Mouse (Mus musculus) gastrocnemius, adult 18-20 months (tissue): ENCODE measurements around the gene Nap1l5. TPM values are rescaled to one million over a fixed set of nuclear protein-coding genes. Genes with fewer than 3 reads are reported as not detected.
"Not testable (repeated sequence)": the region's sequence is repeated elsewhere in the genome, so short reads cannot be mapped to it uniquely, and the experiment has no call there.

ENCODE experiments used
- DNase-seq: peaks from one replicate; pipeline ENCODE4 v3.0.0; 2021; ENCODE audit warnings: low spot score
- total RNA-seq, 2 experiments: library from RNA; stranded (reverse); gene quantifications; 2 replicates each; pipeline ENCODE4 v1.2.3; 2021

Nap1l5 gene
- total RNA-seq, 2 experiments from 2014 or later: 0.17 to 0.50 TPM

GRCm38 (mm10) chr6:58907336-58907735, 460 bp upstream of the Nap1l5 start:
- DNase-seq: no peak

DNA sequence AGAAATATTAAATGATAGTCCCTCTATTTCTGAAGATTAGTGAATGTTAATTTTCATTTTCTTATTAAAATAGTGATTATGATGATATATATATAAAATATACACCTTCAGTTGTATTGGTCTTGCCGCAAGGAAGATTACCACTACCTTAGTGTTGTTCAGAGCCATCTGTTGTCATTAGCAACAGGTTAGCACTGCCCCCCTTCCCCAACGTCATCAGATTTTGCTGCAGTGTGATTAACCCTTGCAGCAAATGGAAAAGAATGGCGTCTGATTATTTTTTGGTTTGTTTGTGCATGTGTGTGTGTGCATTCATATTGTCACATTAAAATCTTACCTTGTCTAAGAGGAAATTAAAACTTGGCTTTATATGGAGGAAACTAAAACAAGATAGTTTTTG, 2.3 kb downstream of the Nap1l5 start:
- DNase-seq: no peak

DNA sequence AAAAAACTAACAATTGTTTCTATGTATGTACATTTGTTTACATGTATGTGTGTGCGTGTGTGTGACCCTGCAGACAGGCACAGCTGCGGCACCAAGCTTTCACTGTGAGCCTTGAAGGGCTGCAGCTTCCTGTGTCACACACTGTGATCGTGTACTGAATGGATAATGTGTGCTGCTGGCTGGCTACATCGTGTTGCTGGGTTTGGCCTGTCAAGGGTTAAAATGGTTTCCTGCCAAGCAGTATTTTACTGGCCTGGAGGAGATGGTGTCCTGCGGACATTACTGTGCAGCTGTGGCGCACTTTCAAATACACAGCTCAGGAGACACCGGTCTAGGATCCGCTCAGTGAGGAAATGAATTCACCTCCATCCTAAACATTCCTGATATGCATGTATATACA, 3.7 kb downstream of the Nap1l5 start:
- no peak for DNase-seq

GRCm38 (mm10) chr6:58900536-58900935, 6.3 kb downstream of the Nap1l5 start:
- no peak for DNase-seq

DNA sequence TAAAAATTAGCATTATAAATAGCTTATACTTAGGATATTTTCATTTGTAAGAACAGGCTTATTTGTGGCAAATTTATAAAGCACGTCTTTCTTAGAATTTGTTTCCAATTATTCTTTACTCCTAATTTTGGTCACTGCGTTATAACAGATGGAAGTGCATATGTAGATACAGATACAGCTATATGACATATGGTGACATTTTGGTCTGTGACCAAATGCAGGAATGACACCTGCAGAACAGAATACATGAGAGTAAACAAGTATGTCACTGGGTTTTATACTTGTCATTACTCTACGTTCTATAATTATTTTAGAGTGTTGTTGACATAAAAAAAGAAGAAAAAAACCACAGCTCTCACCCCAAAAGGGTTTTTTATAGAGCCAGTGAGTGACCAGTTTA, 7.8 kb downstream of the Nap1l5 start:
- DNase-seq: no peak

DNA sequence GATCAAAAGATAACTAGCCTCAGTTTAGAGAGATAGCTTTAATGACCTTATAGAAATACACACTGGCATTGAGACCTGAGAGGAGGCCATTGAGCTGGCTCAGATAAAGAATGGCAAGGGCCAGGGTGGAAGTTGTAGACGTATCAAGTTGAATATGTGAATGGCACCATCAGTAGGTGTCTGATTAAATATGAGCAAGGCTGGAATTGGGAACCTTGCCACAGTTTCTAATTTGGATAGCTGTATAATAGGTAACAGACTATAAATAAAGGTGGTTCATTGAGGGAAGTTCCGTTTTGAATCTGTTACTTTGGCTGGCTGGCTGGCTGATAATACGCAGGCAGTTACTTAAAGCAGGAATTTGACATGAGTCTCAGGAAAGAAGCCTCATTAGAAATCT, 10.2 kb downstream of the Nap1l5 start:
- DNase-seq: peak; percentile 63

- DNase-seq: no peak
Measured at GRCm38 (mm10) chr6:58894994-58895393, 11.9 kb downstream of the Nap1l5 start.

GRCm38 (mm10) chr6:58893307-58893706, 13.6 kb downstream of the Nap1l5 start:
- no peak for DNase-seq

- no peak for DNase-seq
Measured at GRCm38 (mm10) chr6:58889917-58890316, 17.0 kb downstream of the Nap1l5 start.

DNA sequence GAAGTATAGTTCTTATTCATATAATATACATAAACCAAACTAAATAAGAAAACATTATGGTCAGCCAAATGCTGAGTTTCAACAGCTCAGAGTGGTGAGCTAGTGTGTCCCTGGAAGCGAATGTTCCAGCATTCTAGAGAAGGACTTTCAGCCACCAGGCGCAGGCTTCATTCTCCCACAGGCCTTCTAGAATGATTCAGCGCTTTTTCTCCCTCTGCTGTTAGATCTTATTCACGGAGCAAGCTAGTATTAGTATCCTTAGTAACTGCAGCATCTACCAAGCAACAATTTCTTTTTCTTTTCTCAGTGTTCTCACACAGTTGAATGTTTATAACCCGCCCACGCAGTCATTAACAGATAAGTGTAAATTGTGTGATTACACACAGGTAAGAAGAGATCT, 24.6 kb downstream of the Nap1l5 start:
- DNase-seq: no peak

DNA sequence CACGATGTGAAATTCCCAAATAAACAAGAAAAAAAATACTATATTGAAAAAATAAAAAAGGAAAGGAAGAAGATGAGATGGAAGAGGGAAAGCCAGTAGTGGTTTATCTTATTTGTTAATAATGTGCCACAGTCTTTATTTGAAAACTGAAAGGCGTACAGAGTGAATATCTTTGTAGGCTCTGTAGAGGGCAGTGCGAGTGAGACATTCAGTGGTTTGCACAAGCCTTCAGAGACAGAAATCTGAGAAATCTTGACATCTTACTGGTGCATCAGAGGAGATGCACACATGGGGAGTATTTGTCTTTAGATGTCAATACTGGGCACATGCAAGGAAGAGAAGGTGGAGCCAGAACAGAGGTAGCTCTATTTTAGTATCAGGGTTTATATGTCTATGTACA, 25.5 kb downstream of the Nap1l5 start:
- DNase-seq: no peak

GRCm38 (mm10) chr6:58880861-58881260, 26.0 kb downstream of the Nap1l5 start:
- DNase-seq: no peak

GRCm38 (mm10) chr6:58879987-58880386, 26.9 kb downstream of the Nap1l5 start:
- DNase-seq: no peak

DNA sequence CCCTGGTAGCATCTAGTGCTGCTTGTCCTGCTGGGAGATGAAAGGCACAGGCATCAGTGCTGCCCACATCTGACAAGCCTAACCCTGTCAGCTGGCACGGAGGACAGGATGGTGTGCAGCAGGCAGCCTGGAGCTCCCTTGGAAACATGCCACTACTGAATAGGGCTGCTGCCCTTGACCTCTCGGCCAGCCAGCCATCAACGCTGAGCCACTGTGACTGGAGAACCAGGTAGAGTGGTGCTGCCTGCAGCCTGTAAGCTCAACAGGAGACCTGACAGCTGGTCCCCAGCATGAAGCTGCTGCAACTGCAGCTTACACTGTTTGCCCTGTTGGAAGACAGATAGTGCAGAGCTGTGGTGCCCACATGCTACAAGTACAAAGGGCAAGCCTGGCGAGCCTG, 27.3 kb downstream of the Nap1l5 start:
- DNase-seq: no peak

GRCm38 (mm10) chr6:58867858-58868257, 39.0 kb downstream of the Nap1l5 start:
- not testable (repeated sequence) for DNase-seq

DNA sequence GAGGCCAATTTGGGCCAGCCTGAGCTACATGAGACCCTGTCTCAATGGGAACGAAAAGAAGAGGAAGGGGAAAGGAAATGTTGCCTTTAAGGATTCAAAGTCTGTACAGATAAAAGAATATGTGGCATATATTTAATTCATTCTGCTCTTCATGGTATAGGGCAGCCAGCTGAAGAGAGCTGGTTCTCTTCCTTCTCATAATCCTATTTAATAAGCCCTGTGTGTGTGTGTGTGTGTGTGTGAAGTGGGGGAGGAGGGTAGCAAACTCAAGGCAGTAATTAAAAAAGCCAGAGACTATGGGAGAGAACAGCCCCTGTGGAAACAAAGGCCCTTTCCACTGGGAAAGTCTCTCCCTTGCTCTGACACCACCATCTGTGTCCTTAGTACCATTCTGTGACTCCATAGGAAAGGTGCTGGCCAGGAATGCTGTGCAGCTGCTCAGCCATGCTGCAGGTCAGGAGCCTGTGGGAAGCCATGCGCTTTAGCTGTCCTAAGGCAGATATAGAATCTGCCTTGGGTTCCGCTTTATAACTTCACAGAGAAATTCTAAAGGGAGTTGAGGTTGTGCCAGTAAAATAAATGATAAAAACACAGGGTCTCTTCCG, 43.1 kb downstream of the Nap1l5 start:
- DNase-seq: no peak

GRCm38 (mm10) chr6:58862446-58862993, 44.4 kb downstream of the Nap1l5 start:
- DNase-seq: peak; percentile 77

DNA sequence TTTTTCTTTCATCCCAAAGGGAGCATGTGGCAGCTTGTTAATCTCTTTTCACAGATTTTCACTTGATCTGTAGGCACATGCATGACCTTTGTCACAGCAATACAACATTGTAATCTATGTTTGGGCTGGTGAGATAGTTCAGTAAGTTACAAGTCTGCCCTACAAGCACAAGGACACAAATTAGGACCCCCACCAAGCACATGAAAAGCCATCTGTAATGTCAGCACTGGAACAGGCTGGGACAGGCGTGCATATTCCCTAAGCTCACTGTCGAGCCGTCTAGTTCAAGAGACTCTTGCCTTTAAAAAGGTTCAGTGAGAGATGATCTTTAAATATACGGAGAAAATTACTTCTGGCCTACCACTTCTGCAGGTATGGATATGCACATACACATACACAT, 47.4 kb downstream of the Nap1l5 start:
- DNase-seq: no peak

DNA sequence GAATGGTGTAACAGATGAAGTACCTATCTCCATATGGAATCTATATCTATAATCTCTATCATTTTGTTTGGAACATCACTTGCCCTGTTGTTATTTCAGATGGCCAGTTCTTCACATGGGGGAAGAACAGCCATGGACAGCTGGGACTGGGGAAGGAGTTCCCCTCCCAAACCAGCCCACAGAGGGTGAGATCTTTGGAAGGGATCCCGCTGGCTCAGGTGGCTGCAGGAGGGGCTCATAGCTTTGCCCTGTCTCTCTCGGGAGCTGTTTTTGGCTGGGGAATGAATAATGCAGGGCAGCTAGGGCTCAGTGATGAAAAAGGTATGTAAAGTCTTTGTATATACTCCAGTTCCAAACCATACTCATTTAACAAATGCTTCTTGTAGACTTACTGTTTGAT, 50.4 kb downstream of the Nap1l5 start:
- DNase-seq: peak; percentile 24

- no peak for DNase-seq
Measured at GRCm38 (mm10) chr6:58855676-58856367, 51.1 kb downstream of the Nap1l5 start.
